Comparison of ENCODE assay signal across 8 mouse cellular contexts in the genomic region with DNA sequence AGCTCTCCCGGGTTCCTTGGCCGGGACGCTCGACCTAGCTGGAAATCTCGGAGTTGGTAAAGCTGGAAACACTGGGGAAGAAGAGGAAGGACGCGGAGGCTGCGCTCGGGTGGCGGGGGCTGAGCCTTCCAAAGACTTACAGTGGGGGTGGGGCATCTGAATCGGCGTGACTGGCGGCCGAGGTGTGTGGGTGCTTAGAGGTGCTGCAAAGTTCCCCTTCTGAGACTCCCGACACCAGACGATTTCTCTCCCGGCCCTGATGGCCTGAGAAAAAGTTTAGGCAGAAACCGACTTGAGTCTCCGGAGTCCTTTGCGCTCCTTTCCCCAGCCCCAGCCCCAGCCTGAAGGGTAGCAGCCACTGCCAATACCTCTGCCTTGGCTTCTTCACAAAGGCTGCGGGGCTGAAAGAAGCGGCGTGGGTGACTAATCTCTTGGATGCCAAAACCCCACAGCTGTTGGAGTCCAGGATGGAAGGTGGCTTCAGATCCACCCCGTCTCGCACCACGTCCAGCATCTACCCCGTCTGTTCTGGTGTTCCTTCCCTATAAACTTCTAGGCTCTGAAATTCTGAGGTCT. TPM values are rescaled to one million over a fixed set of nuclear protein-coding genes. Genes with fewer than 3 reads are reported as not detected.
DNase-seq lines count a peak whose midpoint lies in the region; ATAC-seq and TF ChIP-seq lines count a peak whose summit lies in the region.

No protein-coding gene starts in this region.

- no peaks in the 10 kb centered on the region for H3K27me3 ChIP-seq in intestine, embryonic 16.5 days (replicated peaks; ENCODE audit: control insufficient read depth, insufficient read depth, low read length)
- no peaks in the 10 kb centered on the region for H3K27me3 ChIP-seq in splenic B cell, adult 2 months (ENCODE audit: control insufficient read depth, insufficient read depth, low read length, poor library complexity, severe bottlenecking)

- peak overlapping the region; percentile 79 for H3K9ac ChIP-seq in intestine, embryonic 16.5 days (ENCODE audit: low read depth, low read length)

- intact Hi-C loops in gastrocnemius, adult 2 months (cut with DNase I) = loop anchor here (5.0 to 10.0 kb wide), 2 partner anchors 51 to 709 kb away; a partner anchor contains a TSS

- H3K9me3 ChIP-seq in intestine, embryonic 16.5 days (ENCODE audit: control insufficient read depth, low read length) = no peaks in the 10 kb centered on the region

- TF ChIP-seq POLR2A in lung, adult 2 months (IDR thresholded peaks at IDR 0.05; ENCODE audit: borderline replicate concordance, extremely low read depth, low read depth, low read length) = no peak

- 3% methylated on average over 27 of the region's 27 CpGs for WGBS in intestine, embryonic 16.5 days
- WGBS in lung, adult 2 months = 6% methylated on average over 27 of the region's 27 CpGs

- peak; percentile 20 for DNase-seq in urinary bladder, postnatal 25 days (ENCODE audit: low spot score)
- no peak for DNase-seq in urinary bladder, adult 2 months (ENCODE audit: low spot score)
- peak; percentile 67 for DNase-seq in gastrocnemius, adult 2 months
- peak; percentile 42 for DNase-seq in lung, adult 2 months
- DNase-seq in splenic B cell, adult 2 months (ENCODE audit: low read depth, low spot score) = peak; percentile 47
- DNase-seq in urinary bladder, postnatal 14 days (ENCODE audit: low spot score) = no peak

- peaks cover 6% of the 10 kb centered on the region; the same call in 1 of the 2 replicates for H3K36me3 ChIP-seq in intestine, embryonic 16.5 days (ENCODE audit: control insufficient read depth, insufficient read depth, low read length)
- peaks cover 8% of the 10 kb centered on the region for H3K36me3 ChIP-seq in splenic B cell, adult 2 months (ENCODE audit: control insufficient read depth, insufficient read depth, low read length, poor library complexity, severe bottlenecking)

- H3K4me2 ChIP-seq in intestine, embryonic 16.5 days (ENCODE audit: low read depth, low read length) = peak overlapping the region; percentile 85

- peaks cover 16% of the 10 kb centered on the region for H3K4me1 ChIP-seq in brown adipose tissue, adult 24 weeks (ENCODE audit: control insufficient read depth, insufficient read depth, insufficient read length, low read length)
- peaks cover 32% of the 10 kb centered on the region for H3K4me1 ChIP-seq in intestine, embryonic 16.5 days (ENCODE audit: control insufficient read depth, insufficient read depth, low read length)
- H3K4me1 ChIP-seq in lung, adult 2 months (ENCODE audit: control insufficient read depth, insufficient read depth, low read length) = peaks cover 11% of the 10 kb centered on the region

- TF ChIP-seq CTCF in gastrocnemius, adult 2 months (IDR thresholded peaks at IDR 0.05) = no peak
- TF ChIP-seq CTCF in lung, adult 2 months (IDR thresholded peaks at IDR 0.05; ENCODE audit: insufficient read depth, low read length) = no peak

- ATAC-seq in intestine, embryonic 16.5 days = peak; percentile 42

- H3K4me3 ChIP-seq in brown adipose tissue, adult 24 weeks (ENCODE audit: insufficient read depth, low read depth, low read length) = peak overlapping the region; percentile 91
- H3K4me3 ChIP-seq in gastrocnemius, adult 2 months = peak overlapping the region; percentile 97
- H3K4me3 ChIP-seq in intestine, embryonic 16.5 days (ENCODE audit: low read length) = peak overlapping the region; percentile 74
- H3K4me3 ChIP-seq in lung, adult 2 months (replicated peaks; ENCODE audit: extremely low read depth, low read depth, low read length) = peak overlapping the region; percentile 87

- H3K27ac ChIP-seq in brown adipose tissue, adult 24 weeks (replicated peaks; ENCODE audit: low read depth, low read length) = peak overlapping the region; percentile 75
- peak overlapping the region; percentile 90 for H3K27ac ChIP-seq in gastrocnemius, adult 2 months
- peak overlapping the region; percentile 87 for H3K27ac ChIP-seq in intestine, embryonic 16.5 days (ENCODE audit: low read length)

RNA-seq across cellular contexts. Expression of a gene that starts 0.7 kb away (rescaled TPM):
- polyA plus RNA-seq in urinary bladder, adult 2 months (2012; rRNA removed) = 3.7 and 4.7 TPM in 2 replicates
- 9.8 and 12.4 TPM in 2 replicates for polyA plus RNA-seq in brown adipose tissue, adult 24 weeks (2012; ENCODE audit: insufficient read depth, insufficient read length, missing spikeins)
- total RNA-seq in gastrocnemius, adult 2 months (2021) = 10 to 100 TPM; 15.7 to 17.4 TPM
- 39.1 and 48.3 TPM in 2 replicates for polyA plus RNA-seq in intestine, embryonic 16.5 days (2015; fragmentation: Nextera tagmentation; extraction: Ambion mirVana)
- 19.0 and 20.8 TPM in 2 replicates for polyA plus RNA-seq in lung, adult 2 months (2012; rRNA removed)

RNA-seq across cellular contexts. Expression of a gene that starts 7.6 kb away (rescaled TPM):
- polyA plus RNA-seq in urinary bladder, adult 2 months (2012; rRNA removed) = 2,406 and 2,749 TPM in 2 replicates
- 1,001 and 1,648 TPM in 2 replicates for polyA plus RNA-seq in brown adipose tissue, adult 24 weeks (2012; ENCODE audit: insufficient read depth, insufficient read length, missing spikeins)
- 100 to 1,000 TPM; 544 to 670 TPM for total RNA-seq in gastrocnemius, adult 2 months (2021)
- 894 and 926 TPM in 2 replicates for polyA plus RNA-seq in intestine, embryonic 16.5 days (2015; fragmentation: Nextera tagmentation; extraction: Ambion mirVana)
- 390 and 404 TPM in 2 replicates for polyA plus RNA-seq in lung, adult 2 months (2012; rRNA removed)

RNA-seq across cellular contexts. Expression of a gene that starts 51.3 kb away (rescaled TPM):
- polyA plus RNA-seq in urinary bladder, adult 2 months (2012; rRNA removed) = 1.1 and 1.2 TPM in 2 replicates
- polyA plus RNA-seq in brown adipose tissue, adult 24 weeks (2012; ENCODE audit: insufficient read depth, insufficient read length, missing spikeins) = not detected in 2 replicates
- total RNA-seq in gastrocnemius, adult 2 months (2021) = under 1 TPM; 0.08 to 0.14 TPM
- 0.39 and 0.50 TPM in 2 replicates for polyA plus RNA-seq in intestine, embryonic 16.5 days (2015; fragmentation: Nextera tagmentation; extraction: Ambion mirVana)
- polyA plus RNA-seq in lung, adult 2 months (2012; rRNA removed) = 10.5 and 13.3 TPM in 2 replicates

Comparison
In these comparisons a context has a peak if more than half of its experiments do, and no peak if none do; other contexts are left out.
1. DNase-seq: peak in urinary bladder, postnatal 25 days (single experiment), gastrocnemius, adult 2 months (single experiment), lung, adult 2 months (single experiment) and splenic B cell, adult 2 months (single experiment); none in urinary bladder, adult 2 months (single experiment) and urinary bladder, postnatal 14 days (single experiment).
2. Peak in every context shown above with its lines, with median percentiles within 50 percentile points of each other: H3K27ac ChIP-seq and H3K4me3 ChIP-seq.